ENCODE assay signal across 25 mouse cellular contexts in the genomic region with DNA sequence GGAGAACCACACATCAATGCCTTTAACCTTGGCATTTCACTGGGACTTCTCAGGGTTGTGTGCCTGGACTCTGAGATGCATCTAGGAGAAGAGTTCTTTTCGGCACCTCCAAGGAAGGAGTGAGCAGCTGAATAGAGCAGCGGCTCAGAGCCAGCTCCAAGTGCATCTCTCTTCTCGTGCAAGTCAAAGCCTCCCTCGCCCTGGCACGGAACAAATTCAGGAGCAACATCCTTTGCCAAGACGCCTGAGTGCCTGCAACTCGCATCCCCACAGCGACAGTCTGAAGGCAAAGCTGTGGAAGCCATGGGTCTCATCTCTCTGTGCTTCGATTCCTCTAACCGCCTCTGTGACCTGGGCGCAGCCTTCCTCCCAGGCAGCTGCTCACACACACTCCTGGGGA. TPM values are rescaled to one million over a fixed set of nuclear protein-coding genes. Genes with fewer than 3 reads are reported as not detected.
A peak's percentile ranks its signal among the peaks of the same experiment; 100 is the strongest.
DNase-seq lines count a peak whose midpoint lies in the region; ATAC-seq and TF ChIP-seq lines count a peak whose summit lies in the region.
"Had no signal": no experiment of that assay in that cellular context is flagged by ENCODE, and none has a peak within 500 bp of the region (broad histone marks: within the 10 kb centered on the region; RNA-seq: fewer than 3 reads in every experiment).

No protein-coding gene starts in this region.

- no peak overlapping the region for H3K27ac ChIP-seq in layer of hippocampus, adult 2 months
- H3K27ac ChIP-seq: embryonic facial prominence, embryonic 12.5 days; forebrain, embryonic 12.5 days; heart, embryonic 10.5 days; liver, embryonic 13.5 days; neural tube, embryonic 12.5 days; stomach, postnatal 0 days had no signal

- DNase-seq in frontal cortex, postnatal 14 days (ENCODE audit: low spot score in 2 of 2) = no peak
- DNase-seq in layer of hippocampus, adult 2 months (ENCODE audit: low spot score in 2 of 2) = peak; percentile 11 to 22
- no peak for DNase-seq in layer of hippocampus, postnatal 36 days
- peak; percentile 26 for DNase-seq in right cerebral cortex, adult 18-20 months
- DNase-seq in right cerebral cortex, postnatal 4 days = no peak
- DNase-seq in adrenal gland, adult 8-10 months = no peak
- DNase-seq: B cell, adult 2 months; heart, postnatal 4 days; kidney, postnatal 36 days; liver, embryonic 13.5 days; lung, embryonic 14.5 days; lung, postnatal 36 days; midbrain, embryonic 14.5 days; retina, postnatal 1 day had no signal

- TF ChIP-seq CTCF in layer of hippocampus, adult 2 months (conservative IDR thresholded peaks at IDR 0.05) = no peak

- ATAC-seq in frontal cortex, adult (ENCODE audit: low TSS enrichment) = peak; percentile 89
- ATAC-seq: intestine, postnatal 0 days; Patski had no signal

- H3K4me3 ChIP-seq in layer of hippocampus, adult 2 months = no peak overlapping the region
- H3K4me3 ChIP-seq: embryonic facial prominence, embryonic 12.5 days; forebrain, embryonic 12.5 days; heart, embryonic 10.5 days; liver, embryonic 13.5 days; megakaryocyte, embryonic 14.5 days; neural tube, embryonic 12.5 days had no signal

RNA-seq across cellular contexts. Expression of gene Fbn1, which starts 56.1 kb away (rescaled TPM):
- total RNA-seq in layer of hippocampus, adult 2 months (2021) = 10 to 100 TPM in 1 of 2 experiments, 1 to 10 TPM in 1; 8.7 to 10.4 TPM
- total RNA-seq in layer of hippocampus, postnatal 36 days (2021) = 10 to 100 TPM in 1 of 2 experiments, 1 to 10 TPM in 1; 7.6 to 10.4 TPM
- total RNA-seq in adrenal gland, adult 8-10 months (2022) = 10 to 100 TPM; 11.4 to 25.4 (median 14.2) TPM

RNA-seq across cellular contexts. Expression of gene Gm9913, which starts 59.0 kb away (rescaled TPM):
- total RNA-seq in layer of hippocampus, adult 2 months (2021) = under 1 TPM; 0.33 to 0.49 TPM
- total RNA-seq in layer of hippocampus, postnatal 36 days (2021) = under 1 TPM; 0.27 to 0.56 TPM
- under 1 TPM in 1 of 4 experiments, not detected in 3; 0.11 TPM for total RNA-seq in adrenal gland, adult 8-10 months (2022)
- total RNA-seq: CH12.LX, G1E had no signal

Comparison
In these comparisons a context has a peak if more than half of its experiments do, and no peak if none do; other contexts are left out.
1. DNase-seq: peak in layer of hippocampus, adult 2 months (2 of 2) and right cerebral cortex, adult 18-20 months (single experiment); none in frontal cortex, postnatal 14 days (0 of 2), layer of hippocampus, postnatal 36 days (0 of 2), right cerebral cortex, postnatal 4 days (single experiment) and adrenal gland, adult 8-10 months (single experiment).